Mouse (Mus musculus) heart, postnatal 14 days (tissue): ENCODE measurements around the gene Mars. TPM values are rescaled to one million over a fixed set of nuclear protein-coding genes. Genes with fewer than 3 reads are reported as not detected.

ENCODE experiments used
- DNase-seq, 2 experiments: peaks; one replicate each; pipeline ENCODE4 v3.0.0; 2021 to 2022
- intact Hi-C: fragments of 180-260 bp; cut with DNase I; formaldehyde crosslinking; loops from one replicate; pipeline ENCODE4 v1.15.1; 2025
- total RNA-seq, 2 experiments: library from RNA; stranded (reverse); gene quantifications; 2 replicates each; pipeline ENCODE4 v1.2.3; 2021

Gene Mars
- total RNA-seq, 2 experiments from 2014 or later, result 39.2 to 45.9 TPM

GRCm38 (mm10) chr10:127338930-127339682, 27.5 kb upstream of the Mars start:
- peak; percentile 81 to 91 for DNase-seq
- intact Hi-C loops, result no loop called here

- intact Hi-C loops, result no loop called here
- DNase-seq, result no peak
Observed at GRCm38 (mm10) chr10:127337536-127338099, 26.0 kb upstream of the Mars start.

GRCm38 (mm10) chr10:127336952-127337351, 25.4 kb upstream of the Mars start:
- intact Hi-C loops, result no loop called here
- DNase-seq, result no peak

GRCm38 (mm10) chr10:127335271-127335670, 23.7 kb upstream of the Mars start:
- DNase-seq, result no peak
- intact Hi-C loops, result no loop called here

GRCm38 (mm10) chr10:127333152-127333551, 21.6 kb upstream of the Mars start:
- intact Hi-C loops, result no loop called here
- no peak for DNase-seq

- DNase-seq, result no peak
- intact Hi-C loops, result no loop called here
Observed at GRCm38 (mm10) chr10:127332211-127332874, 20.8 kb upstream of the Mars start.

- intact Hi-C loops, result no loop called here
- no peak for DNase-seq
Observed at GRCm38 (mm10) chr10:127330212-127330611, 18.6 kb upstream of the Mars start.

GRCm38 (mm10) chr10:127327461-127328145, 16.0 kb upstream of the Mars start:
- intact Hi-C loops, result no loop called here
- DNase-seq, result no peak

- DNase-seq, result peak; percentile 39 to 50
- intact Hi-C loops, result no loop called here
Observed at GRCm38 (mm10) chr10:127326828-127327227, 15.2 kb upstream of the Mars start.

GRCm38 (mm10) chr10:127326017-127326801, 14.6 kb upstream of the Mars start:
- DNase-seq, result peak; percentile 31 to 56
- intact Hi-C loops, result no loop called here

GRCm38 (mm10) chr10:127325454-127326016, 13.9 kb upstream of the Mars start:
- no peak for DNase-seq
- intact Hi-C loops, result no loop called here

GRCm38 (mm10) chr10:127324495-127324894, 12.9 kb upstream of the Mars start:
- DNase-seq, result peak in 1 of 2 experiments; percentile 48
- intact Hi-C loops, result no loop called here

- intact Hi-C loops, result no loop called here
- no peak for DNase-seq
Observed at GRCm38 (mm10) chr10:127323131-127323855, 11.7 kb upstream of the Mars start.

- no peak for DNase-seq
- intact Hi-C loops, result no loop called here
Observed at GRCm38 (mm10) chr10:127322669-127323068, 11.1 kb upstream of the Mars start.

- intact Hi-C loops, result no loop called here
- DNase-seq, result no peak
Observed at GRCm38 (mm10) chr10:127322178-127322577, 10.6 kb upstream of the Mars start.

- intact Hi-C loops, result no loop called here
- DNase-seq, result no peak
Observed at GRCm38 (mm10) chr10:127321621-127322020, 10.0 kb upstream of the Mars start, which contains the start of gene Arhgap9. TSS of gene Arhgap9 (plus strand) at chr10:127321964.

GRCm38 (mm10) chr10:127319969-127320368, 8.4 kb upstream of the Mars start:
- DNase-seq, result no peak
- intact Hi-C loops, result no loop called here

- intact Hi-C loops, result no loop called here
- no peak for DNase-seq
Observed at GRCm38 (mm10) chr10:127318009-127318408, 6.4 kb upstream of the Mars start.

GRCm38 (mm10) chr10:127317277-127317676, 5.7 kb upstream of the Mars start:
- intact Hi-C loops, result no loop called here
- no peak for DNase-seq
